Mouse (Mus musculus): ENCODE results near the gene Thtpa. TPM values are rescaled to one million over a fixed set of nuclear protein-coding genes. Genes with fewer than 3 reads are reported as not detected.

The Thtpa gene
- polyA plus RNA-seq, 1 experiment: 12.3 TPM

DNA sequence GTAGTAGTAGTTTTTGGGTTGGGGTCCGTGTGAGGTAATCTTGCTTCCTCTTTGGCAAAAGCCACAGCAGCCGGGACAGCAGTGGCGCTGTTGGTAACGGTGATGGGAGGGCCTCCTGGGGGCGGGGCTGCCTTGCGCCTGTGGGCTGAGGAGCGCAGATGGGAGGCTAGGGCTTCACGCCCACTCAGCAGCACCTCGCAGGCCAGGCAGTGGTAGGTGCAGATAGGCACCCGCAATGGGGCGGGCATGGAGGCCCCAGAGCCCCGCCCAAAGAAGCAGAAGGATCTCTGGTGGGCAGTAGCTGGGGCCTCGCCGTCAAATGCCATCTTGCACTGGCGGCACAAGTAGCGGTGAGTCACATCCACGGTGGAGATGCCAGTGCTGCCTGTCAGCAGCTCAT lies 32.0 kb upstream of the Thtpa start:
- Histone ChIP-seq H3K4me3 (ENCODE audit: insufficient read depth, low read length) (no peak overlapping the region), H3K4me1 (ENCODE audit: control insufficient read depth, insufficient read depth, low read length) (no peaks in the 10 kb centered on the region), H3K27ac (ENCODE audit: insufficient read depth, low read depth, low read length) (no peak overlapping the region)
- TF ChIP-seq POLR2A (IDR thresholded peaks at IDR 0.05; ENCODE audit: borderline replicate concordance, low read depth, low read length): no peak
- no peak for TF ChIP-seq CTCF (IDR thresholded peaks at IDR 0.05; ENCODE audit: low read depth, low read length)

DNA sequence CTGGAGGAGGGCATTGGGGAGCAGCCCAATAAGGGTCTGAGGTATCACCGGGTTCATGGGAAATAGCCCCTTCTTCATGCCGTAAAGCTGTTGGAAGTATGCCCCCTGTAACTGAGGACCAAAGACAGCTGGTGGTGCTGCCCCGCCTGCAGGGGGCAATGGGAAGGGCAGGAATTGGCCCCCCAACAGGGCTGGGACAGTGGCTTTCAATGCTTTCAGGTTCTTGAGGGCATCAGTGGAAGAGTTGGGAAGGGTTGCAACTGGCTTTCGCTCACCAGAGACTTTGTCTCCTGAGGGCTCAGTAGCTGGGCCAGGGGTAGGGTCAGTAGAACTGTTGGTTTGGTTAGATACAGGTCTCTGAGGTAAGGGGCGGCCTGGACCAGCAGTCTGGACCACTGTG lies 31.5 kb upstream of the Thtpa start:
- no peak for TF ChIP-seq POLR2A (IDR thresholded peaks at IDR 0.05; ENCODE audit: borderline replicate concordance, low read depth, low read length)
- TF ChIP-seq CTCF (IDR thresholded peaks at IDR 0.05; ENCODE audit: low read depth, low read length): no peak
- Histone ChIP-seq H3K27ac (ENCODE audit: insufficient read depth, low read depth, low read length) (no peak overlapping the region), H3K4me3 (ENCODE audit: insufficient read depth, low read length) (no peak overlapping the region), H3K4me1 (ENCODE audit: control insufficient read depth, insufficient read depth, low read length) (no peaks in the 10 kb centered on the region)

DNA sequence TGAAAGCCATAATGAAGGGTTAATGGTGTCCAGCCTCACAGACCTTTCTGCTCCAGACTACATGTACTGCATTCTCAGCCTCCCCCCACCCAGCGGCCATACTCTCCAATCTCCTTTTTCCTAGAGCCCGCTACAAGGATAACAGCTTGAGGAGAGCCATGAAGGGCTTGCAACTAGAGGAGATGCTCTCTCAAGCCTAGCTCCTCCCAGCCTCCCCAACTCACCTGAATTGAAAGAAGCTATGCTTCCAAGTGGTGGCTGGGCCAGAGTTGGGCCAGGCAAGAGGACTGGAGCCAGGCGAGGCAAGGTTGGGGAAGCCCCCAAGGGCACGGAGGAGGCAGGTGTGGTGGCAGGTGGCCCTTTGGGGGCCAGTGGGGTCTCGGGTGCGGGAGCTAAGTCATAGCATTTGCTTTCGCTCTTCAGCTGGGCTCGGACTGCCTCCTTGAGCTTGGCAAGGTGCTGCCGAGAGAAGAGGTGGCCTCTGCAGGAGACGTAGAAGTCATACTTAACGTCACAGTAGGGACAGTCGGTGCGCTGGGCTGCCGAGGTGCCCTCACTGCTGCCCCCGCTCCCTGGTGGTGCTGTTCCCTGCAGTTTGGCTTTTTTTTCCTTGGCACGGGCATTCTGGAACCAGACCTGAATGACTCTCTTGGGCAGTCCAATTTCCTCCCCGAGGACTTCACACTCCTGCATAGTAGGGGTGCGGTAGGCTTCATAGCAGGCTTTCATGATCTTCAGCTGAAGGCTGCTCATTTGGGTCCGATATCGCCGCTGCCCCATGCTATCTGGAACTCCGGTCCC lies 30.8 kb upstream of the Thtpa start:
- Histone ChIP-seq H3K4me3 (ENCODE audit: insufficient read depth, low read length) (no peak overlapping the region), H3K4me1 (ENCODE audit: control insufficient read depth, insufficient read depth, low read length) (no peaks in the 10 kb centered on the region), H3K27ac (ENCODE audit: insufficient read depth, low read depth, low read length) (no peak overlapping the region)
- no peak for TF ChIP-seq CTCF (IDR thresholded peaks at IDR 0.05; ENCODE audit: low read depth, low read length)
- TF ChIP-seq POLR2A (IDR thresholded peaks at IDR 0.05; ENCODE audit: borderline replicate concordance, low read depth, low read length): no peak

DNA sequence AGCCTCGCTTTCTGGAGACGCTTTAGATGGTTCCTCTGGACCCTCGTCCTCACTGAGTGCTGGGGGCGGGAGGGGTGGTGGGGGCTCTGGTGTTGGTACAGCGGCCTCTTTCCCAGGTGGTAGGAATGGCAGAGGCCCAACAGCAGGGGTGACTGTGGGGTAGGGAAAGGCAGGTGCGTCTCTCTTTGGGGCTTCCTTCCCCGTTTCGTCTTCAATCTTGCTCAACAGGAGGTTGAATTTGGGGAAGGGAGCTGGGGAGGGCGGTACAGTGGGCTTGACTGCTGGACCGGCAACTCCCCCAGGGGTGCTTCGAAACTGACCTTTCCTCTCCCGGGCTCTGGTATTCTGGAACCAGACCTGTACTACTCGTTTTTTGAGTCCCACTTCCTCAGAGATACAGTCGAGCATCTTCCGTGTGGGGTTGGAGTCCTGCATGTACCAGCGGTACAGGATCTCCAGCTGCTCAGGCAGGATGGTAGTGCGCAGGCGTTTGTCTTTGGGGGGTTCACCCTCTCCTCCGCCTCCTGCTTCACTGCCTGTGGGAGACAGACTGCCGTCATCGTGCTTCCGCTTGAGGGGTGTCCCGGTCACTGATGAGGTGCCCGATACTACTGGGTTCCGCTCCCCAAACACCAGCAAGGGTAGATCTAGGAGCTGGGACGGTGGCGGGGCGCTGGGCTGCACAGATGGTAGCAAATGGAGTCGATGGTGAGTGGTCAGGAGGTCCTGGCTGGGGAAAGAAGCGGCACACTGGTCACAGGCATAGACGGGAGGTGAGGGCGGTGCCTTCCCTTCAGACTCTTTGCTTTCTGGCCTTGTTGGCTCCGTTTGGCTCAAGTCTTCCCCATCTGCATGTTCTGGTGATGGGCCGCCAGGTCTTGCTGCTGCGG lies 29.9 kb upstream of the Thtpa start:
- H3K4me1 ChIP-seq (ENCODE audit: control insufficient read depth, insufficient read depth, low read length): no peaks in the 10 kb centered on the region
- TF ChIP-seq POLR2A (IDR thresholded peaks at IDR 0.05; ENCODE audit: borderline replicate concordance, low read depth, low read length) (no peak), CTCF (IDR thresholded peaks at IDR 0.05; ENCODE audit: low read depth, low read length) (no peak)

DNA sequence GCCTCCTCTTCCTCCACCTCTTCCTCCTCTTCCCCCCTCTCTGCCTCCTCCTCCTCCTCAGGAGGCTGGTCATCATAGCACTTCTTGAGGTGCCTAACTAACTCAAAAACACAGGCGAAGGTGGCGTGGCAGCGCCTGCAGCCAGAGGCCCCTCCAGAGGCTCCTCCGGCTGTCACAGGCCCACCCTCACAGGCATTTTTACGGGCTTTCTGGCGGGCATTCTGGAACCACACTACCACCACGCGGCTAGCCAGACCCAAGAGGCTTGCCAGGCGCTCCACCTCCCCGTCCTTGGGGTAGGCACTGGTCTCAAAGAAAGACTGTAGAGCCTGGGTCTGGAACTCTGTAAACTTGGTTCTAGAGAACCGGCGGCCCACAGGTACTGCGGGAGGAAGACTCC lies 29.2 kb upstream of the Thtpa start:
- TF ChIP-seq CTCF (IDR thresholded peaks at IDR 0.05; ENCODE audit: low read depth, low read length) (no peak), POLR2A (IDR thresholded peaks at IDR 0.05; ENCODE audit: borderline replicate concordance, low read depth, low read length) (no peak)

More for the DNA sequence above, 29.9 kb upstream of the Thtpa start:
- Histone ChIP-seq H3K4me3 (ENCODE audit: insufficient read depth, low read length) (no peak overlapping the region), H3K27ac (ENCODE audit: insufficient read depth, low read depth, low read length) (no peak overlapping the region)

DNA sequence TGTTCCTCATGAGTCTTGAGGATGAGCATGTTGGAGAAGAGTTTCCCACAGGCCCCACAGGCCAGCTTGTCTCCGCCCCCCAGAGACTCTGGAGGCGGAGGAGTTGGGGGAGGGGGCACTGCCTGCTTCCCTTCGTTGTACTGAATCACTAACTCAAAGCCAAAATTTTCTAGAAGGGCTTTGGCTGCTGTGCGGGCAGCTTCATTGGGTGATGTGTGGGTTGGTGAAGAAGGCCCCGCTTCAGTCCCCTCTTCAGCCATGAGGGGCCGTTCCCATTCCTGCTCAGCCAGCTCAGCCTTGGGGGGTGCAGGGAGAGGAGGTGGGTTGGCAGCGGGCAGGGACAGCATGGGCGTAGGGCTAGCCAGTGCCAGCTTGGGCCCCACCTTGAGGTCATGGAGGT lies 28.5 kb upstream of the Thtpa start:
- H3K4me1 ChIP-seq (ENCODE audit: control insufficient read depth, insufficient read depth, low read length): no peaks in the 10 kb centered on the region
- TF ChIP-seq CTCF (IDR thresholded peaks at IDR 0.05; ENCODE audit: low read depth, low read length) (no peak), POLR2A (IDR thresholded peaks at IDR 0.05; ENCODE audit: borderline replicate concordance, low read depth, low read length) (no peak)
- no peak overlapping the region for H3K4me3 ChIP-seq (ENCODE audit: insufficient read depth, low read length)
- no peak overlapping the region for H3K27ac ChIP-seq (ENCODE audit: insufficient read depth, low read depth, low read length)

More for the DNA sequence above, 29.2 kb upstream of the Thtpa start:
- Histone ChIP-seq H3K4me1 (ENCODE audit: control insufficient read depth, insufficient read depth, low read length) (no peaks in the 10 kb centered on the region), H3K27ac (ENCODE audit: insufficient read depth, low read depth, low read length) (no peak overlapping the region), H3K4me3 (ENCODE audit: insufficient read depth, low read length) (no peak overlapping the region)

DNA sequence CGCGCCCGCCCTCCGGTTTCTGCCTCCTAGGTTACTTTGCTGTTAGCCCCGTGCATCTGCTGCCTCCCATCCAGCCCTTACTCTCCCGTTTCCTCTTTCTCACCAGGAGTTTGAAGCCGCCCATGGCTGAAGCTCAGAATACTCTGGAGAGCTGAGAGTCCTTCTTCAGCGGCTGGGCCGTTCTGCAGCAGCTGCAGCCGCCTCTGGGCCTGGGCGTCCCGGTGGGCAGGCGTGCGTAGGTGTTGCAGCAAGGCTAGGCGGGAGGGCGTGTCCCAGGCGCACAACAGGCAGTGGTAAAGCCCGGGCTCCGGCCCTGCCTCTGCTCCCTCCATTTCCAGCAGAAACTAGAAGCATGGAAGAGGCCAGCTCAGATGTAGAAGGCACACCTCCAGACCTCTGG lies 22.8 kb upstream of the Thtpa start:
- Histone ChIP-seq H3K4me3 (ENCODE audit: insufficient read depth, low read length) (no peak overlapping the region), H3K27ac (ENCODE audit: insufficient read depth, low read depth, low read length) (no peak overlapping the region), H3K4me1 (ENCODE audit: control insufficient read depth, insufficient read depth, low read length) (no peaks in the 10 kb centered on the region)
- TF ChIP-seq POLR2A (IDR thresholded peaks at IDR 0.05; ENCODE audit: borderline replicate concordance, low read depth, low read length): no peak
- no peak for TF ChIP-seq CTCF (IDR thresholded peaks at IDR 0.05; ENCODE audit: low read depth, low read length)

DNA sequence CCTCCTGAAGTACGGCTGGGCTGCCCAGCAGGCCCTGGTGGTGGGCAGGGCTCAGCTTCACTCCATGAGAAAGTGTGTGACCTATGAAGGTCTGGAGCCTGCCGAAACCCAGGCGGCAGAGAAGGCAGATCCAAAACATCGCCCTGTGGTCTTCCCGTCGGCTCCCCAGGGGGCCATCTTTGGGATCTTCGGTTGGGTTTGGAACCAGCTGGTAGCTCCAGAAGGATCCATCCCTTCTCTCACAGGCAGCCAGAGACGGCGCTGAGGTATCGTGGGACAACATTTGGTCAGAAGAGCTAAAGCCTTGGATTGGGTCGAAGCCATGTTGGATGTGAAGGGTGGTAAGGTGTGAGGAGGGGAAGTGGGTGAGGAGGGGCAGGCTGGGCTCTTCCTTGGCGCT lies 20.2 kb upstream of the Thtpa start:
- Histone ChIP-seq H3K4me3 (ENCODE audit: insufficient read depth, low read length) (no peak overlapping the region), H3K27ac (ENCODE audit: insufficient read depth, low read depth, low read length) (no peak overlapping the region), H3K4me1 (ENCODE audit: control insufficient read depth, insufficient read depth, low read length) (no peaks in the 10 kb centered on the region; the same call in 1 of the 2 replicates)
- no peak for TF ChIP-seq CTCF (IDR thresholded peaks at IDR 0.05; ENCODE audit: low read depth, low read length)
- TF ChIP-seq POLR2A (IDR thresholded peaks at IDR 0.05; ENCODE audit: borderline replicate concordance, low read depth, low read length): no peak

DNA sequence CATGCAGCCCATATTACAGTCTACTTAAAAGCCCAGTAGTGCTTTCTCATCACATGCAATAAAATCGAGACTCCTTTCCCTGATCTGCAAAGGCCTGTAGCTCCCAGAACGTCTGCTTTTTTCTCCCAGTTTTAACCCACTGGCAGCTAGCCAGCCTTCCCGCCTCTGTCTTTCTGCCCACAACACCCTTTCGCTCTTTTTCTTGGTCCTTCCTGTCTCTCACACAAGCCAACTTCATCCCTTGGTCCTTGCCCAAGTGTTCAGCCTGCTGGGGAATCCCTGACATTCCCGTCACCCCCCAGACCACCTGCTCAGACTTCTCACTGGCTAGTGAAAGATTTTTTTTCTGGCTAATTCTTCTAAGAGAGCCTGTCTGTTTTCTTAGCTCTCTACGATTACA lies 18.4 kb upstream of the Thtpa start:
- Histone ChIP-seq H3K4me1 (ENCODE audit: control insufficient read depth, insufficient read depth, low read length) (no peaks in the 10 kb centered on the region; the same call in 1 of the 2 replicates), H3K27ac (ENCODE audit: insufficient read depth, low read depth, low read length) (no peak overlapping the region), H3K4me3 (ENCODE audit: insufficient read depth, low read length) (no peak overlapping the region)
- TF ChIP-seq POLR2A (IDR thresholded peaks at IDR 0.05; ENCODE audit: borderline replicate concordance, low read depth, low read length) (no peak), CTCF (IDR thresholded peaks at IDR 0.05; ENCODE audit: low read depth, low read length) (no peak)

DNA sequence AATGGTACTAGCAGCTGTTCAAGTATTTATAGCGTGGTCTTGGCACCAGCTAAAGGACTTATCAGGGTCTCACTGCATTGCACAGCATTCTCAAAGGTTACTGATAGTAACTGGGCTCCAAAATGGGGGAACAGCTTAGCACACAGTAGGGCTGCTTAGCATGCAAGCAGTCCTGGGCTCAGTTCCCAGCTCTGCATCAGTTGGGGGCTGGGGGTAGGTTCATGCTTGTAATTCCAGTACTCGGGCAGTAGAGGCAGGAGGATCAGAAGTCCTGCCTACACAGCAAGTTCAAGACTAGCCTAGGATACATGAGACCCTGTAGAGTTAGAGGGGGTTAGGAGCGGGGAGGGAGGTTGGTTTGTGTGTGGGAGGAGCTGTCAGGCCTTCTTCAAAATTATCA lies 17.6 kb upstream of the Thtpa start:
- no peak overlapping the region for H3K4me3 ChIP-seq (ENCODE audit: insufficient read depth, low read length)
- no peak overlapping the region for H3K27ac ChIP-seq (ENCODE audit: insufficient read depth, low read depth, low read length)
- TF ChIP-seq CTCF (IDR thresholded peaks at IDR 0.05; ENCODE audit: low read depth, low read length) (no peak), POLR2A (IDR thresholded peaks at IDR 0.05; ENCODE audit: borderline replicate concordance, low read depth, low read length) (no peak)
- no peaks in the 10 kb centered on the region; the same call in 1 of the 2 replicates for H3K4me1 ChIP-seq (ENCODE audit: control insufficient read depth, insufficient read depth, low read length)
